Mouse (Mus musculus) thymus, postnatal 4 days (tissue): ENCODE data around the gene Irf9.

Experiments used
- DNase-seq: peaks from one replicate; pipeline ENCODE4 v3.0.0; 2021

The Irf9 gene

DNA sequence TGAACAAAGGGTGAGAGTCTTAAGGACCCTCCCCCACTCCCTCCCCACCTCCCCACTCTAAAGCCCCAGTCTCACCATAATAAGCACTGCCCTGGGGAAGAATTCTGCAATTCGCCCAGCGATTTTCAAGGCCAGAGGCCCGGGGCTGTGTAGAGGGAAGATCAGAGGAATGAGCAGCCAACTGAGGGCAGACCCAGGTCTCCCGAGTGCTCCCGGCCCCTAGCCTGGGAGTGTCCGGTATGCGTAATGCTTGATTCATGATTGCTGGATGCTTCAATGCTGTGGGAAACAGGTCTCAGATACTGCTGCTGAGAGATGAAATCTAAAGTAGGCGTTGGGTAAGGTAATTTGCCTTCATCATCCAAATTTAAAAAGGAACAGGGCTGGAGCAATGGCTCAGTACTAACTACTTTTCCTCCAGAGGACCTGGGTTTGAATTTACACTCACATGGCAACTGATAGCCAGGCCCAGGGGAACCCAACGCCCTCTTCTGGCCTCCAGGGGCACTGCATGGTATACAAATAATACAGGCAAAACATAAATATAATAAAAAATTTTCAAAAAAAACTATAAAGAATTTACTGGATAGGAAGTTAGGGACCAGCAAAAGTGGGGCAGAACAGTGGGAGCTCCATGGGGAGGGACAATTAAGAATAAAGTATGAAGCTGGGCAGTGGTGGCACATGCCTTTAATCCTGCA, 21.2 kb upstream of the Irf9 start:
- peak; percentile 40 for DNase-seq

DNA sequence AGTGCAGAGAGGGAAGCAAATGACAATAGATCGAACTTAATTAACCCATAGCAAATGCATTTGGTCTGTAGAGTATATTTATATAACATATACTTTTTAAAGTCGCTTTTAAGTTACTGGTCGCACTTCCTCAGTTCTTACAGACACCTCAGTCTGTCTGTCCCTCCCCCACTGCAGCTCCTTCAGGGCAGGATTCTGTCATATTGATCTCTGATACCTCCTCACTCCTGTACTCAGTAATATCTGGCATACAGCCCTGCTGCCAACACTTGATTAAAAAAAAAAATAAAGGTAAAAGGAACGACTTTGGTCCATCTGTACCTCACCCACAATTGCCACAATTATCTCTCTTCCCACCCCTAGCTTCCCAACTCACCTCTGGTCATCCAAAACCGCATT, 19.1 kb upstream of the Irf9 start:
- no peak for DNase-seq

DNA sequence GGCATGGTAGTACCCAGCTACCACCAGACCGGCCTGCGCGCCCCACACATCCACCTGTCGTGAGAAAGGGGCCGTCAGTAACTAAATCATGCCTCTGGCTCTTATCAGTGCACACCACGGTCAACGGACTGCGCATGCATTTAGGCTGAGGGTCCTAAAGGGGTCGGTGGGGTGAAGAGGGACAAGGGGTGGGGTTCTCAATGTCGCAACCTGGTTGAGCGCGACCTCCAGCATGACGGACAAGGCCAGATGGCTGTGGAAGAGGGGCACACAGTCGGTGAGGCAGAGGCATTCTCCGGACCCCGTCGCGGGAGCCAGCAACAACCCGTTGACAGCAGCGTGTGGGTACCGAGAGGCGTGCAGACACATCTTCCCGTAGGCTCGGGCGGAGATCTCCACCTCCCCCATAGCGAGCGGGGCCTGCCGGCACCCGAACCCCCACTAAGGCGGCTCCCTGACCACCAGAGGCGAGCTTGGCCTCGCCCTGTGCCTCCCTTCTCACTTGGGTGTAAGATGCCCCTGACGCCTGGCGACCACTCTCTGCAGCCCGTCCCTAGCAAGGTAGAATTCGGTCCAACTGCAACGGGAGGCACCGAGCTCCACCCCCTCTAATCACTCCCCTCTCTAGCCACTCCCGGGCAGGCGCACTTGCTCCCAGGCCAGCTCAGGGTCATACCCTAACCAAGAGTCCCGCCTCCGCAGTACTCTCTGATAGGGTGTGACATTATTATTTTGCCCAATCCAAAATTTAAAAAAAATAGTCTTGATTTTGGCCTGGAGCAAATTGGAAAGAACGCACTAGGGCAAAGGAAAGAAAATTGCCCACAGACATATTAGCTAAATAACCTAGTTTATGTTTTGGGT, 18.4 kb upstream of the Irf9 start, which contains the start of gene Emc9:
Gene Emc9, minus strand, starts transcription at position 601 of the 864 bp plus-strand sequence.
- peak; percentile 63 for DNase-seq

DNA sequence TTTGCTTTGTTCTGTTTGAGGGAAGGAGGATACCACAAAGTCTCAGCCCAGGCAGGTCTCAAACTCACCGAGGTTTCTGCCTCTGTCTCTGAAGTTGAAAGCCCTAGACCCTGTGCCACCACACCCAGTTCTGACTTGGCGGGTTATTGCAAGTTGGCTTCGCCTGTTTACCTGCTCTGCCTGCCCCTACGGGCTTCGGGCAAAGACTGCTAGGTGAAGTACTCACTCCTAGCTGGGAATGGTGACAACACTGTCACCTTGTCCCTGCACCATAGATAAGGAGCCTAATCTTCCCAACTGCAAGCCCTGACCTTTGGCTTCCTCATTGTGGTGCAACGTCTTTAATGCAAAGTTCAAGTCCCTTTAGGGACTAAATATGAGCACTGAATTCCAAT, 17.8 kb upstream of the Irf9 start:
- no peak for DNase-seq

DNA sequence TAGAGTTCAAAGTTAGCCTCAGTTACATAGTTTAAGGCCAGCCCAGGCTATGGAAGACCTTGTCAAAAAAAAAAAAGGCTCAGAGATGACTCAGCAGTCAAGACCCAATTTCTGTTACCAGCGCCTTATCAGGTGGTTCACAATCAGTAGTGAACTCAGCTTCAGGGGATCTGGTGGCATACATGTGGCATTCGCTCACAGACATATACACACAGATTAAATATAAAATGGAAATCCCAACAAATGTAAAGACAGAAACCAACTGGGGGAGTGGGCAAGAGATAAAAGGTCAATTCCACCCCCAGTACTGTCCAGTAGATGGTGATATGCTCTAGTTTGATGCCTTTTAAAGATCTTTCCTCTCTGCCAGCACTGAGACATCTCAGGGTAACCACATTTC, 17.2 kb upstream of the Irf9 start:
- DNase-seq: no peak

DNA sequence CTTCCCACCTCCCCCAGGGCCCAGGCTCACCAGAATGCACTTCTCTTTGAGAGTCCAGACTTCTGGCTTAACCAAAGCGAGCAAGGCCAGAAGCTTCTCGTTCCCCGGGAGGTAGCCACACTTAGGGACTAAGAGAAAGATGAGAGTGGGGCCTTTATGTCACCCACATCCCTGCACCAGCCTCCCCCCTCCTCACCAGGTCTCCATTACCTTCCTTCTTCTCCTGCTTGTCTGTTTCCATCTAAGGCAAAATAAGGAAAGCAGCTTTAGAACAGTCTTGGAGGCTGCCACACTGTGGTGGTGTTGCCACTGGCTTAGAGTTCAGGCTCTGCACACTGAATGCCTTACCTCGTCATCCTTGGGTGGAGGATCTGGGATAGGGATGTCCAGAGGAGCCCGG, 14.1 kb upstream of the Irf9 start:
- no peak for DNase-seq

DNA sequence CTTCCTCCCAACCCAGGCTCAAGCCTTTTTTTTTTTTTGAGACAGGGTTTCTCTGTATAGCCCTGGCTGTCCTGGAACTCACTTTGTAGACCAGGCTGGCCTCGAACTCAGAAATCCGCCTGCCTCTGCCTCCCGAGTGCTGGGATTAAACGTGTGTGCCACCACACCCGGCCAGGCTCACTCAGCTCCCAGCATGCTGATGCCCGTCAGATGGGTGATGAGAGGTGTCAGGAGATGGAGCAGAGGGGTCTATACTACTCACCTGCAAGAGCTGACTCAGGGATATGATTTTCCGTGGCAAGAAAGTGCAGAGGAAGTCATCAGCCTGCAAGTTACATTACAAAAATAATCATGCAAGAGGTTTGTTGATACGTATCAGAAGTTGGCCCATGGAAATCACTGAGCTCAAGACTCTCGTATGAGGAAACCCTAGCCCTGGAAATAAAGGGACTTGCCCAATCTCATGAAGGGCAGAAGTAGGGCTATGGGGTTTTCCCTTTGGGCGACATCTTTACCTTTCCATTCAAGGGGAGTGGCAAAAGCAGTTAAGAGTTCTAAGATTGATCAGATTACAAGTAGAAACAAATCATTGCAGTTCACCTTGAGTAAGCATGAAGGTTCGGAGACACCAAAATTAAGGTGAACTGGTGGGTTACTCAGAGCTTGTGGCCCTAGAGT, 13.5 kb upstream of the Irf9 start:
- no peak for DNase-seq

DNA sequence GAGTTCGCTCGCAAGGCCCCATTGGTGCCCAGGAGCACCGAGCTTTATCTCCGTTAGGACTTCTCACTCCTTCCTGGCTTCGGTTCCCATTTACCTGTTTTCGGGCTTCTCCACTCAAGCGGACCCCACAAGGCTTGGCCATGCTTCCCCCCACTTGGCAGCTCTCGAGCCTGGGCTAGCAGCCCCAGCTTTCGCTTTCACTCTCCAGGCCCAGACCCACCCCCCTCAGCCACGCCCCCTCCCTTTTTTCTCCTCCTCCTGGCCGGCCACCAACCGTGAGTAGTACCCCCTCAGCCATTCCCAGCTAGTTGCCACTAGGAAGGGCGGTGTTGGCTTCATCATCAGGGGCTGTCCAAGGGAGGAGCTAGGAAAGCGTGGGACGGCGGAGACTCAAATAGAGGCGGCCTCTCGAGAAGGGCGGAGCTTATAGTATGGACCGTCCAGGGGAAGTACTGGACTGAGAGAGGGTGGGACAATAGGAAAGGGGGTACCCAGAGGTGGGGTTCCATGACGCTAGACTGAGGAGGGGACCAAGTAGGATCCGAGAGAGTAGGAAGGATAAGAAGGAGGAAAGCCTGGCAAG, 12.5 kb upstream of the Irf9 start, which contains the start of gene Psme2:
Gene Psme2, minus strand, starts transcription at position 366 of the 583 bp plus-strand sequence.
- DNase-seq: peak; percentile 75

DNA sequence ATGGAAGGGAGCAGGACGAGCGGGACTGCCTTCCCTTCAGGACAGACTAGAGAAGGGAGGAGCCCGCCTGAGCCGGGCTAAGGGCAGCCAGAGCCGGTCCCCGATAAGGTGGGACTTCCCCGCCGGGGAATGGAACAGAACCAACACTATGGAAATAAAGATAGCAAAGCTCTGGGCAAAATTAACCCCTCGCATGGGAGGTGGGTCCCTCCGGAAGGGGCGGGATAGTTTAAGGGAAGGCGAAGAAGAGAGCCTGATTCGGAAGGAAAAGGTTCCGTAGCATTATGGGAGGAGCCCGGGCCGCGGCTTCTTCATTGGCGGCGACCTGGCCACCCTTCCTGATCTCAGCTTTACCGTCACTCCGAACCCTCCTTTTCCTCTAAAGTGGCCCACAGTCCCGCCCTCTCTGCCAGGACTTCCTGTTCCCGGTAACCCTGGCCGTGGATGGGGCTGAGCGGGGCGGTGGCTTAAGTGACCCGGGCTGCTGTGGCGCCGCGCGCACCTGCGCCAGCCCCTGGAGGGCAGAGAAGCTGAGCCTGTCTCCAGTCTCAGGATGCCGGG, 12.0 kb upstream of the Irf9 start, which contains the start of gene Rnf31:
Gene Rnf31, plus strand, starts transcription at position 378 of the 561 bp plus-strand sequence.
- DNase-seq: peak; percentile 83

DNA sequence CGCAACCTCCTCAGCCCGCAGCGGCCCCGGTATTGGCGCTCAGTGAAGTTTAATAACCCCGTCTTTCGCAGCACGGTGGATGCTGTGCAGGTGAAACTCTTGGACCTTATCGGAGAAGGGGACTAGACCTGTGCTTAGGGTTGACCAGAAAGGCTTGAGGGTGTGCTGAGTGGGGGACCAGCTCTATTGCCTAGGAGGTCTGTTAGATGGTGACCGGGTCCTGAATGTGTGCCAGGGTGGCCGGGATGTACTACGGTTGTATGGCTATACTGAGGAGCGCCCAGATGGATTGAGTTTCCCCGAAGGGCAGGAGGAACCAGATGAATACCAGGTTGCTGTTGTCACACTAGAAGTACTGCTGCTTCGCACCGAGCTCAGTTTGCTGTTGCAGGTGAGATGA, 11.1 kb upstream of the Irf9 start:
- no peak for DNase-seq

DNA sequence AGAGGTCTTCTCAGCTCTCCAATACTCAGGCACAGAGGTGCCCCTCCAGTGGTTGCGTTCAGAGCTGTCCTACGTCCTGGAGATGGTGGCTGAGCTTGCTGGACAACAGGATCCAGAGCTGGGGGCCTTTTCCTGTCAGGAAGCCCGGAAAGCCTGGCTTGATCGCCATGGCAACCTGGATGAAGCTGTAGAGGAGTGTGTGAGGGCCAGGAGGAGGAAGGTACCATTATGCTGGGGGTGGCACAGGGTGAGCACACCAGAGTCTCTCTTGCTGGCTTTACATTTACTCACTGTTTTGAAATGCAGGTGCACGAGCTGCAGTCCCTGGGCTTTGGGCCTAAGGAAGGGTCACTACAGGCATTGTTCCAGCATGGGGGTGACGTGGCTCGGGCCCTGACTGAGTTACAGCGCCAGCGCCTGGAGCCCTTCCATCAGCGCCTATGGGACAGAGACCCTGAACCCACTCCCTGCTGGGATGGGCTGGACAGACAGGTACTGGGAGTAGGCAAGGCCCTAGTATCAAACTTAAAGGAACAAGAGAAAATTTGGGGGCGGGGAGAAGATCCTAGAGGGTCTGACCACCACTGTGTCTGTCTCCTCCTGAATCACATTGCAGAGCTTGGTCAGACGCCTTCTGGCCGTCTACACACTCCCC, 7.2 kb upstream of the Irf9 start:
- DNase-seq: no peak

DNA sequence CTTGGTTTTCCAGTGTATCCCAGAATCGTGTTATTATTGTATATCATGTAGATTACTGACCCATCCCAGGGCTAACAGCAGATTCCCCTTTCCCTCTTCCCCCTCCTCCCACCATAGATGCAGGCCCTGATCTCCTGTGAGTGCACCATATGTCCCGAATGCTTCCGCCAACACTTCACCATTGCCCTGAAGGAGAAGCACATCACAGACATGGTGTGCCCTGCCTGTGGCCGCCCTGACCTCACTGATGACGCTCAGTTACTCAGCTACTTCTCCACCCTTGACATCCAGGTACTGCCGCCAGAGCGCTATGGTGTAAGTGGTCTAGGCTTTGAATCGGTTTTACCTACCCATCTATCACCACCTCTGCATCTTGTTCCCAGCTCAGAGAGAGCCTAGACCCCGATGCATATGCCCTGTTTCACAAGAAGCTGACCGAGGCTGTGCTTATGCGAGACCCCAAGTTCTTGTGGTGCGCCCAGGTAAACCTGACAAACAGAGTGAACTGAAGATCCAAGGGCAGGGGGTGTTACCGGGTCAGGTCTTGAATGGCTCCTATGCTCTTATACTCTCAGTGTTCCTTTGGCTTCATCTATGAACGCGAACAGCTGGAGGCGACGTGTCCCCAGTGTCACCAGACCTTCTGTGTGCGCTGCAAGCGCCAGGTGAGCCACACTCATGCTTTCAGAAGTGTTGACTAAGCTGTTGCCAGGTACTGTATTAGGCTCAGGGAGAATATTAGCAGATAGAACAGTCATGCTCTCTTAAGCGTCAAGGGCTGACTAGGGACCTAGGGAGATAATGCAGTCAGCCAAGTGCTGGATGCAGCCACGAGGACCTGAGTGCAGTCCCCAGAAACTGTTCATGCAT, 4.6 kb upstream of the Irf9 start:
- no peak for DNase-seq

DNA sequence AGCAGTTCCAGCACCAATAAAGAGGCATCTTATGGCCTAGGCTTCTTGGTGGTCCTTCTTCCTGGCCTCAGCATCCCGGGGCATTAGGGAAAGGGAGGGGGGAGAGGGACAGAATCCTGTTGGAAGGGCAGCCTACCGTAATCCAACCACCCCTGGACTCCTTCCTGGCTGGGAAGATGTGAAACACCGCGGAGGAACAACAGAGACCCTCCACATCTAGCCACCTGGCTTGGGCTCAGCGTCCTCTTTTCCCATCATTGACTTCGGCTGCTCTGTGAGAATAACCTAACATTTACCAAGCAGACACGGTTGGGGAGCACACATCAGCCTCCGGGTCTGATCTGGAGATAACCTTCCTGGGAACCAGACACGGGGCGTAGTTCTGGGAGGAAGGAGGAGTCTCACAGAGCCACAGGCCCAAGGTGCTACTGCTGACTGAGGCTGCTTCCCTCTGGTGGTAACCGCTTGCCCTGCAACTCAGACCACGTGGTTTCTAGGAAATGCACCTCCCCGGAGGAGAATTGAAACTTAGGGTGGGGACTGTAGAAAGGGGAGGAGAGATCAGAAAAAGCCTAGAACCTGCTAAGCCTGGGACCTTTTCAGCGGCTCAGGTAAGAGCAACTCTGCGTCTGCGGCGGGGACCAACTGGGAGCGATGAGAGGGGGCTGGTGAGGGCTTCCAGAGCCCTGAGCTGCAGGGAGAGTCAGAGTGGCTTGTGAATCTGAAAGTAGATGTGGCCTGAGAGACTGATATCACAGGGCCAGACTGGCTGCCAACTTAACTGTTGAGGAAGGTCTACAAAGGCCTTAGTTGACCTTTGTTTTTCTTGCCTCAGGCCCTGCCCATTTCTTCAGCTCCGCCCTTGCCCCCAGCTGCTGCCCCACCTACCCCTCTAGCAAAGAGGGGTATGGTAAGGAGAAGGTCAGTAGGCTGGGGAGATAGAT, 534 bp downstream of the Irf9 start:
- DNase-seq: peak; percentile 93

DNA sequence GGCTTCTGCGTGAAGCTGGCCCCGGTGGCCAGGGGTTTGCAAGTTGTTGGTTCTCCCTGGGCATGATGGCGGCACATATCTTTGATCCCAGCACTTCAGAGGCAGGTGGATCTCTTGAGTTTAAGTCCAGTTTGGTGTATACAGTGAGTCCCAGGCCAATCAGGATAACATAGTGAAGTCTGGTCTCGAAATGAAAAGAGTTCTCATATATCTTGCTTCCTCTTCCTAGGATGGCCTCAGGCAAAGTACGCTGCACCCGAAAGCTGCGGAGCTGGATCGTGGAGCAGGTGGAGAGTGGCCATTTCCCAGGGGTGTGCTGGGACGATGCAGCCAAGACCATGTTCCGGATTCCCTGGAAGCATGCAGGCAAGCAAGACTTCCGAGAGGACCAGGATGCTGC, 1.5 kb downstream of the Irf9 start:
- DNase-seq: no peak

DNA sequence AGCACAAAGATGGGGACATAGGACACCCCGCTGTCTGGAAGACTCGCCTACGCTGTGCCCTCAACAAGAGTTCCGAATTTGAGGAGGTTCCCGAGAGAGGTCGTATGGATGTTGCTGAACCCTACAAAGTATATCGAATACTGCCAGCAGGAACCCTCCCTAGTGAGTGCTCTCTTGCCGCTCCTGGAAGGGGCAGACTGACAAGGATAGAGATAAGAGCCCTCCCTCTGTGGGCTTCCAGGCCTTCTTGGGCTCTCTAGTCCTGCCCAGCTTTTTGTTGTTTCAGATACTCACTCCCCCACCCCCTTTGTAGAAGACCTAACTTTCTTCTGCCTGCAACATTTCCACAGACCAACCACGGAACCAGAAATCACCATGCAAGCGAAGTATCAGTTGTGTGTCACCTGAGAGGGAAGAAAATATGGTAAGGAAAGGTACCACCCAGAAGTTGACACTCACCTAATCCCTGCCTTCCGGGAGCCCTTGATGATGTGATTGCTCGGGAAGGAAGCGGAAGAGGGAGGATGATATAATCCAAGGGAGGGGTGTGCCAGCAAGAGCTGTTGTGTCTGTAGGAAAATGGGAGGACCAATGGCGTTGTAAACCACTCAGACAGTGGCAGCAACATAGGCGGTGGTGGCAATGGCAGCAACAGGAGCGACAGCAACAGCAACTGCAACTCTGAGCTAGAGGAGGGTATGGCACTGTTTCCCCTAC, 2.5 kb downstream of the Irf9 start:
- no peak for DNase-seq

DNA sequence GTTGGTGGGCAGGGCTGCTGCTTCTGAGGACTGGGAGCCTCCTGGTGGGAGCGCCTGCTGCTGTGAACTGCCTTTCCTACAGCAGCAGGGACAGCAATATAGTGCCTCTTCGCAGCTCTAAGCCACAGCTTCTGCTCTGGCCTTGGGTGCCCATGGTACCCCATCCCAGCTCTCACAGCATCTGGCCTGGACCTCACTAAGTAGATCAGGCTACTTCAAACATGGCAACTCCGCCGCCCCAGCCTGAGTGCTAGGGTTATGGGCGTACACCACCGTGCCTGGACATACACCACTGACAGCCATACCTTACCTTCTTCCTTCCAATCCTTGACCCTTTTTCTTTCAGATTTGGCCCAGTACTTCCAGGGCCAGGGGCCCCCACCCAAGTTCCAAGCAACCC, 5.0 kb downstream of the Irf9 start:
- no peak for DNase-seq

DNA sequence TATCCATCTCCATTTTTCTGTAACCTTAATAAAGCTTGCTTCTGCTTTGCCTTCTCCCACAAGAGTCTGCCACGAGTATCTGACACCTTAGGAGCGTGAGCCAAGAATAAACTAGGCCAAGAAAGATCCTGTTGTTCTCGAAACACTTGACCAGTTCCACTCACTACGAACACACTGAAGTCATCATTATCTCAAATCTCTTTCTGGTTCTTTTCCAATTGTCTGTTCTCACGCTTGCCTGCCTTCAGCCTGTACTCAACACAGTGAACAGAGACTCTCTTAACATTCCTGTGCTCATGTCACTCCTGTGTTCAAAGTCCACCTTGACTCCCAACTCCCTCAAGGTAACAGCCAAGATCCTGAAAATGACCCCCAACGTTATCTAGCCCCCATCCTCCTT, 10.0 kb downstream of the Irf9 start:
- no peak for DNase-seq

DNA sequence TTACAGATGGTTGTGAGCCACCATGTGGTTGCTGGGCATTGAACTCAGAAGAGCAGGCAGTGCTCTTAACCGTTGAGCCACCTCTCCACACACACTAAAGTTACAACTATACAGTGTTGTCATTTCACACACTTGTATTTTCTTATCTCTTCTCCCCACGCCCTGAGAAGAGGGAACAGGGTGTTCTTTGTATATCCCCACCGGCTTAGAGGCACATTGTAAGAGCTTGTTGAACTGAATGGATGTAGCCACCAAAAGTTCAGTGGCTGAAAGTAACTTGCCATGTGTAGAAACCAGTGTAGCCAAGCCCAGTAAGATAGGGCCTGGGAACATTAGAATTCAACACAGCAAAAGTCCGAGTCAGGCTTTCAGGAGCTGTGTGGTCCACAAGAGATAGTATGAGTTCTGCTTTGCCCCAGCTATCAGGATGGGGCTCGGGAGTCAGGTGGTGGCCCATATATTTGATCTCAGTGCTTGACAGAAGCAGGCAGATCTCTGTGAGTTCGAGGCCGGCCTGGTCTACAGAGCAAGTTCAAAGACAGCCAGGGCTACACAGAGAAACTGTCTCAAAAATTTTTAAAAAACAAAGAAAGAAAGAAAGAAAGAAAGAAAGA, 11.3 kb downstream of the Irf9 start:
- no peak for DNase-seq

DNA sequence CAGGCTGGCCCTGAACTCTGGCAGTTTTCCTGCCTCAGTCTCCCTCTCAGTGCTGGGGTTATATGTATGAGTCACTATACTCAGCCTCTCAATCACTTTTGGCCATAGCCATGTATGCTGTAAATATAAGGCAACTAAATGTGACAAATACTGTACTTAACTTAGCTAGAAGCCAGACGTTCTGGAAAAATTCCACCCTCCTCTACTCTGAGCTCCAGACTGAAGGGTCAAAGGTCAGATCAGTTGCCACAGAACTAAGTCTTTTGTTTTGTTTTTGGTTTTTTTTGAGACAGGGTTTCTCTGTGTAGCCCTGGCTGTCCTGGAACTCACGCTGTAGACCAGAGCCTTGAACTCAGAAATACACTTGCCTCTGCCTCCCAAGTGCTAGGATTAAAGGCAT, 12.5 kb downstream of the Irf9 start:
- DNase-seq: no peak
